Mouse (Mus musculus): ENCODE results near the gene Afg1l.

- TF ChIP-seq EP300 (IDR thresholded peaks at IDR 0.05) (no peak), CTCF (IDR thresholded peaks at IDR 0.05) (no peak)
Observed at GRCm38 (mm10) chr10:42523556-42524162, 45.3 kb upstream of the Afg1l start.
